Mouse (Mus musculus) testis, adult 10 weeks (tissue): Measurements from ENCODE around the gene Snhg11. TPM values are rescaled to one million over a fixed set of nuclear protein-coding genes. Genes with fewer than 3 reads are reported as not detected.

ENCODE experiments used
- polyA plus RNA-seq: library from polyadenylated mRNA; stranded (reverse); fragments of 350-450 nt; fragmentation: Illumina TruSeq; extraction: RNeasy Lipid Tissue Mini Kit (QIAGEN cat#74804); gene quantifications from one replicate; pipeline ENCODE4 v1.2.3, GENCODE M21; 2014; ENCODE audit warnings: low read depth, low replicate concordance

Gene Snhg11
- 4.5 TPM for polyA plus RNA-seq

GRCm38 (mm10) chr2:158375443-158376122 lies at the start of gene Snhg11:
Snhg11 (plus strand) TSS chr2:158375638.

GRCm38 (mm10) chr2:158409595-158410021 lies 34.2 kb downstream of the Snhg11 start, which contains the start of gene Ralgapb:
Ralgapb (plus strand) TSS chr2:158409848.

Other genes starting within 250 kb of the Snhg11 start
- 0.67 TPM for gene Tgm2, start 229.2 kb upstream of the Snhg11 start, polyA plus RNA-seq
- gene D630003M21Rik, start 146.4 kb upstream of the Snhg11 start, polyA plus RNA-seq = 0.21 TPM
- 13.3 TPM for gene Bpi, start 117.5 kb upstream of the Snhg11 start, polyA plus RNA-seq
- 4.3 TPM for gene Lbp, start 69.1 kb upstream of the Snhg11 start, polyA plus RNA-seq
- gene Ralgapb, start 34.2 kb downstream of the Snhg11 start, polyA plus RNA-seq = 39.1 TPM
- 9.5 TPM for gene Adig, start 127.0 kb downstream of the Snhg11 start, polyA plus RNA-seq
- not detected for gene Arhgap40, start 137.2 kb downstream of the Snhg11 start, polyA plus RNA-seq
- not detected for gene Slc32a1, start 235.1 kb downstream of the Snhg11 start, polyA plus RNA-seq
- gene Actr5, start 249.2 kb downstream of the Snhg11 start, polyA plus RNA-seq = 0.92 TPM